Mouse (Mus musculus) kidney, adult 2 months (tissue): Measurements from ENCODE around the gene Fblim1. TPM values are rescaled to one million over a fixed set of nuclear protein-coding genes. Genes with fewer than 3 reads are reported as not detected.

Experiments used
- DNase-seq: peaks from one replicate; pipeline ENCODE4 v3.0.0; 2021
- H3K27ac ChIP-seq: fragments of 200-500 bp; 2 replicates; pipeline ENCODE4 v1.5.1; 2012; ENCODE audit warnings: low read depth, low read length, control low read depth, inconsistent platforms; ENCODE audit not compliant: insufficient read depth
- H3K27me3 ChIP-seq: fragments of 200-500 bp; replicated peaks from 2 replicates; pipeline ENCODE4 v1.6.1; 2012; ENCODE audit warnings: mild to moderate bottlenecking, moderate library complexity, low read length, inconsistent platforms; ENCODE audit not compliant: control insufficient read depth, insufficient read depth
- H3K36me3 ChIP-seq: fragments of 200-500 bp; 2 replicates; pipeline ENCODE4 v1.6.1; 2012; ENCODE audit warnings: mild to moderate bottlenecking, moderate library complexity, low read length, inconsistent platforms; ENCODE audit not compliant: control insufficient read depth, insufficient read depth
- H3K4me1 ChIP-seq: fragments of 200-500 bp; 2 replicates; pipeline ENCODE4 v1.6.1; 2011; ENCODE audit warnings: low read length; ENCODE audit not compliant: control insufficient read depth, insufficient read depth
- H3K4me3 ChIP-seq: fragments of 200-500 bp; 2 replicates; pipeline ENCODE4 v1.5.1; 2011; ENCODE audit warnings: mild to moderate bottlenecking, low read depth, low read length, control low read depth; ENCODE audit not compliant: insufficient read depth
- CTCF ChIP-seq: fragments of 200-500 bp; conservative IDR thresholded peaks from 2 replicates; pipeline ENCODE4 v1.5.1; 2011; ENCODE audit warnings: low read depth, mild to moderate bottlenecking, control low read depth, low read length, moderate library complexity, mixed read lengths; ENCODE audit not compliant: insufficient read depth, insufficient read length
- POLR2A ChIP-seq: fragments of 200-500 bp; IDR thresholded peaks from one replicate; pipeline ENCODE4 v1.6.1; 2011; ENCODE audit warnings: low read depth, low read length, control low read depth
- WGBS: fragments of 180-500 bp; shearing (Covaris S2); methylation state at CpG from one replicate; pipeline ENCODE4 v1.1.7; 2018; 5-methylcytosine and 5-hydroxymethylcytosine counted together
- polyA plus RNA-seq: library from polyadenylated mRNA; depleted of rRNA; stranded (reverse); fragments of >200 nt; gene quantifications from 2 replicates; pipeline ENCODE4 v1.2.3, GENCODE M21; 2012; rRNA removed

Fblim1 gene
- polyA plus RNA-seq, 1 experiment = 10.2 TPM

- Histone ChIP-seq H3K27me3 (no peaks in the 10 kb centered on the region), H3K36me3 (no peaks in the 10 kb centered on the region), H3K4me3 (no peak overlapping the region; the same call in 1 of the 2 replicates), H3K4me1 (peaks cover 5% of the 10 kb centered on the region; the same call in 1 of the 2 replicates), H3K27ac (no peak overlapping the region)
- 18% methylated on average over 10 of the region's 11 CpGs for WGBS
- peak; percentile 61 for DNase-seq
- TF ChIP-seq POLR2A (no peak), CTCF (no peak; the same call in 1 of the 2 replicates)
These were observed 70.8 kb downstream of the Fblim1 start for GRCm38 (mm10) chr4:141534947-141535680.

GRCm38 (mm10) chr4:141530979-141531378 lies 74.9 kb downstream of the Fblim1 start:
- no peak for DNase-seq
- no peak overlapping the region for H3K4me3 ChIP-seq
- no peaks in the 10 kb centered on the region for H3K36me3 ChIP-seq
- peaks cover 17% of the 10 kb centered on the region; the same call in 1 of the 2 replicates for H3K4me1 ChIP-seq
- H3K27ac ChIP-seq = no peak overlapping the region
- TF ChIP-seq POLR2A (no peak), CTCF (no peak)
- no peaks in the 10 kb centered on the region for H3K27me3 ChIP-seq
- WGBS = 56% methylated on average over 15 of the region's 15 CpGs

GRCm38 (mm10) chr4:141528938-141529337 lies 77.0 kb downstream of the Fblim1 start:
- H3K27me3 ChIP-seq = no peaks in the 10 kb centered on the region
- no peak overlapping the region for H3K27ac ChIP-seq
- no peak for DNase-seq
- no peak overlapping the region for H3K4me3 ChIP-seq
- no peaks in the 10 kb centered on the region for H3K36me3 ChIP-seq
- peaks cover 31% of the 10 kb centered on the region; the same call in 1 of the 2 replicates for H3K4me1 ChIP-seq
- TF ChIP-seq POLR2A (no peak), CTCF (no peak)
- 88% methylated on average over 11 of the region's 11 CpGs for WGBS

- TF ChIP-seq CTCF (no peak), POLR2A (no peak)
- no peaks in the 10 kb centered on the region for H3K27me3 ChIP-seq
- no peak overlapping the region for H3K27ac ChIP-seq
- H3K4me1 ChIP-seq = peaks cover 35% of the 10 kb centered on the region
- H3K4me3 ChIP-seq = no peak overlapping the region
- WGBS = 44% methylated on average over 7 of the region's 7 CpGs
- no peaks in the 10 kb centered on the region for H3K36me3 ChIP-seq
- DNase-seq = peak; percentile 67
These were observed 78.8 kb downstream of the Fblim1 start for GRCm38 (mm10) chr4:141526936-141527650.

Other genes starting within 250 kb of the Fblim1 start
- gene Fam131c, start 237.9 kb downstream of the Fblim1 start, polyA plus RNA-seq = 1.8 and 2.0 TPM in 2 replicates
- gene Clcnka, start 207.4 kb downstream of the Fblim1 start, polyA plus RNA-seq = 99.3 and 105 TPM in 2 replicates
- gene Clcnkb, start 190.1 kb downstream of the Fblim1 start, polyA plus RNA-seq = 286 and 318 TPM in 2 replicates
- 2.9 and 9.5 TPM in 2 replicates for gene Hspb7, start 185.3 kb downstream of the Fblim1 start, polyA plus RNA-seq
- gene Srarp, start 170.0 kb downstream of the Fblim1 start, polyA plus RNA-seq = 0.11 and 0.14 TPM in 2 replicates
- 23.4 and 28.9 TPM in 2 replicates for gene Zbtb17, start 161.4 kb downstream of the Fblim1 start, polyA plus RNA-seq
- gene Spen, start 67.5 kb downstream of the Fblim1 start, polyA plus RNA-seq = 15.9 and 19.6 TPM in 2 replicates
- 29.0 and 32.3 TPM in 2 replicates for gene Tmem82, start 12.5 kb upstream of the Fblim1 start, polyA plus RNA-seq
- 30.1 and 33.8 TPM in 2 replicates for gene Slc25a34, start 17.7 kb upstream of the Fblim1 start, polyA plus RNA-seq
- gene Plekhm2, start 58.8 kb upstream of the Fblim1 start, polyA plus RNA-seq = 79.7 and 85.4 TPM in 2 replicates
- 18.2 and 25.8 TPM in 2 replicates for gene Rsc1a1, start 79.5 kb upstream of the Fblim1 start, polyA plus RNA-seq
- gene Ddi2, start 117.3 kb upstream of the Fblim1 start, polyA plus RNA-seq = 21.9 and 23.4 TPM in 2 replicates
- gene Agmat, start 140.6 kb upstream of the Fblim1 start, polyA plus RNA-seq = 9.4 and 10.8 TPM in 2 replicates
- 12.6 and 13.6 TPM in 2 replicates for gene Dnajc16, start 184.8 kb upstream of the Fblim1 start, polyA plus RNA-seq
- gene Casp9, start 187.5 kb upstream of the Fblim1 start, polyA plus RNA-seq = 22.2 and 23.7 TPM in 2 replicates
- gene Cela2a, start 220.1 kb upstream of the Fblim1 start, polyA plus RNA-seq = 0.52 TPM in 1 of 2 replicates, not detected in the other
- 0.10 TPM in 1 of 2 replicates, not detected in the other for gene Ctrc, start 240.3 kb upstream of the Fblim1 start, polyA plus RNA-seq